Mouse (Mus musculus): ENCODE results near the gene Adam12. TPM values are rescaled to one million over a fixed set of nuclear protein-coding genes. Genes with fewer than 3 reads are reported as not detected.

Adam12 gene
- total and polyA plus RNA-seq, 3 experiments: 0.57 to 0.80 (median 0.66) TPM

GRCm38 (mm10) chr7:133976388-133977122 lies 255.4 kb downstream of the Adam12 start:
- no peak overlapping the region for H3K4me3 ChIP-seq
- no peak overlapping the region for H3K9ac ChIP-seq (ENCODE audit: low read depth, low read length)
- H3K27ac ChIP-seq: no peak overlapping the region
- no peak for TF ChIP-seq POLR2A (IDR thresholded peaks at IDR 0.05; ENCODE audit: insufficient read depth, low read depth, low read length)
- no peak for TF ChIP-seq EP300 (IDR thresholded peaks at IDR 0.05; ENCODE audit: insufficient read depth, low read depth, low read length)
- no peak for TF ChIP-seq CTCF (IDR thresholded peaks at IDR 0.05)
- H3K36me3 ChIP-seq (ENCODE audit: control insufficient read depth, insufficient read depth, low read length): no peaks in the 10 kb centered on the region
- WGBS: 43% methylated on average over 8 of the region's 8 CpGs
- H3K79me2 ChIP-seq (replicated peaks; ENCODE audit: control insufficient read depth, insufficient read depth, low read length): no peaks in the 10 kb centered on the region
- no peaks in the 10 kb centered on the region for H3K27me3 ChIP-seq (ENCODE audit: control insufficient read depth, insufficient read depth, low read length)
- intact Hi-C loops (cut with DNase I): no loop called here
- no peak for DNase-seq
- H3K4me1 ChIP-seq (ENCODE audit: control insufficient read depth, insufficient read depth, low read length): no peaks in the 10 kb centered on the region

- TF ChIP-seq EP300 (IDR thresholded peaks at IDR 0.05; ENCODE audit: insufficient read depth, low read depth, low read length) (no peak), POLR2A (IDR thresholded peaks at IDR 0.05; ENCODE audit: insufficient read depth, low read depth, low read length) (no peak)
- H3K4me3 ChIP-seq: no peak overlapping the region
These were observed 260.9 kb downstream of the Adam12 start for GRCm38 (mm10) chr7:133971086-133971485.

GRCm38 (mm10) chr7:133970407-133970806 lies 261.5 kb downstream of the Adam12 start:
- DNase-seq: no peak
- no peaks in the 10 kb centered on the region for H3K27me3 ChIP-seq (ENCODE audit: control insufficient read depth, insufficient read depth, low read length)
- no peak overlapping the region for H3K4me3 ChIP-seq
- H3K27ac ChIP-seq: no peak overlapping the region
- WGBS: 44% methylated on average over 5 of the region's 5 CpGs
- H3K9ac ChIP-seq (ENCODE audit: low read depth, low read length): no peak overlapping the region
- intact Hi-C loops (cut with DNase I): no loop called here
- H3K79me2 ChIP-seq (replicated peaks; ENCODE audit: control insufficient read depth, insufficient read depth, low read length): no peaks in the 10 kb centered on the region
- H3K36me3 ChIP-seq (ENCODE audit: control insufficient read depth, insufficient read depth, low read length): no peaks in the 10 kb centered on the region
- TF ChIP-seq EP300 (IDR thresholded peaks at IDR 0.05; ENCODE audit: insufficient read depth, low read depth, low read length): no peak
- TF ChIP-seq CTCF (IDR thresholded peaks at IDR 0.05): no peak
- no peak for TF ChIP-seq POLR2A (IDR thresholded peaks at IDR 0.05; ENCODE audit: insufficient read depth, low read depth, low read length)
- peaks cover 4% of the 10 kb centered on the region for H3K4me1 ChIP-seq (ENCODE audit: control insufficient read depth, insufficient read depth, low read length)

More at GRCm38 (mm10) chr7:133971086-133971485, 260.9 kb downstream of the Adam12 start:
- Histone ChIP-seq H3K27me3 (ENCODE audit: control insufficient read depth, insufficient read depth, low read length) (no peaks in the 10 kb centered on the region), H3K79me2 (replicated peaks; ENCODE audit: control insufficient read depth, insufficient read depth, low read length) (no peaks in the 10 kb centered on the region), H3K4me1 (ENCODE audit: control insufficient read depth, insufficient read depth, low read length) (peaks cover 4% of the 10 kb centered on the region), H3K36me3 (ENCODE audit: control insufficient read depth, insufficient read depth, low read length) (no peaks in the 10 kb centered on the region), H3K27ac (no peak overlapping the region; the same call in 1 of the 2 replicates), H3K9ac (ENCODE audit: low read depth, low read length) (no peak overlapping the region)
- intact Hi-C loops (cut with DNase I): no loop called here
- peak; percentile 28 to 55 for DNase-seq
- 62% methylated on average over 1 of the region's 1 CpGs for WGBS

GRCm38 (mm10) chr7:133967906-133968305 lies 264.0 kb downstream of the Adam12 start:
- no peaks in the 10 kb centered on the region for H3K27me3 ChIP-seq (ENCODE audit: control insufficient read depth, insufficient read depth, low read length)
- WGBS: 89% methylated on average over 5 of the region's 5 CpGs
- TF ChIP-seq CTCF (IDR thresholded peaks at IDR 0.05) (no peak), EP300 (IDR thresholded peaks at IDR 0.05; ENCODE audit: insufficient read depth, low read depth, low read length) (no peak), POLR2A (IDR thresholded peaks at IDR 0.05; ENCODE audit: insufficient read depth, low read depth, low read length) (no peak)
- no peak overlapping the region for H3K27ac ChIP-seq
- DNase-seq: no peak
- H3K36me3 ChIP-seq (ENCODE audit: control insufficient read depth, insufficient read depth, low read length): no peaks in the 10 kb centered on the region
- intact Hi-C loops (cut with DNase I): no loop called here
- H3K4me3 ChIP-seq: no peak overlapping the region
- no peaks in the 10 kb centered on the region for H3K79me2 ChIP-seq (replicated peaks; ENCODE audit: control insufficient read depth, insufficient read depth, low read length)
- no peak overlapping the region for H3K9ac ChIP-seq (ENCODE audit: low read depth, low read length)
- H3K4me1 ChIP-seq (ENCODE audit: control insufficient read depth, insufficient read depth, low read length): peaks cover 4% of the 10 kb centered on the region

- H3K9ac ChIP-seq (ENCODE audit: low read depth, low read length): no peak overlapping the region
- WGBS: 61% methylated on average over 8 of the region's 8 CpGs
- DNase-seq: no peak
- no peak overlapping the region for H3K4me3 ChIP-seq
- H3K27ac ChIP-seq: no peak overlapping the region
- no peaks in the 10 kb centered on the region for H3K4me1 ChIP-seq (ENCODE audit: control insufficient read depth, insufficient read depth, low read length)
- no peaks in the 10 kb centered on the region for H3K36me3 ChIP-seq (ENCODE audit: control insufficient read depth, insufficient read depth, low read length)
- intact Hi-C loops (cut with DNase I): no loop called here
- no peaks in the 10 kb centered on the region for H3K79me2 ChIP-seq (replicated peaks; ENCODE audit: control insufficient read depth, insufficient read depth, low read length)
- TF ChIP-seq CTCF (IDR thresholded peaks at IDR 0.05): no peak
- no peak for TF ChIP-seq POLR2A (IDR thresholded peaks at IDR 0.05; ENCODE audit: insufficient read depth, low read depth, low read length)
- no peak for TF ChIP-seq EP300 (IDR thresholded peaks at IDR 0.05; ENCODE audit: insufficient read depth, low read depth, low read length)
- H3K27me3 ChIP-seq (ENCODE audit: control insufficient read depth, insufficient read depth, low read length): no peaks in the 10 kb centered on the region
These were observed 268.4 kb downstream of the Adam12 start for GRCm38 (mm10) chr7:133963501-133963900.

- WGBS: 59% methylated on average over 4 of the region's 4 CpGs
- Histone ChIP-seq H3K4me1 (ENCODE audit: control insufficient read depth, insufficient read depth, low read length) (no peaks in the 10 kb centered on the region), H3K9ac (ENCODE audit: low read depth, low read length) (no peak overlapping the region), H3K36me3 (ENCODE audit: control insufficient read depth, insufficient read depth, low read length) (no peaks in the 10 kb centered on the region), H3K79me2 (replicated peaks; ENCODE audit: control insufficient read depth, insufficient read depth, low read length) (no peaks in the 10 kb centered on the region), H3K27me3 (ENCODE audit: control insufficient read depth, insufficient read depth, low read length) (no peaks in the 10 kb centered on the region), H3K4me3 (no peak overlapping the region), H3K27ac (no peak overlapping the region)
- TF ChIP-seq EP300 (IDR thresholded peaks at IDR 0.05; ENCODE audit: insufficient read depth, low read depth, low read length): no peak
- peak; percentile 62 for TF ChIP-seq CTCF (IDR thresholded peaks at IDR 0.05)
- peak in 1 of 2 experiments; percentile 8 for DNase-seq
- intact Hi-C loops (cut with DNase I): loop anchor here (2.0 kb wide), 1 partner anchor 264 kb away; no protein-coding TSS in a partner anchor
These were observed 272.7 kb downstream of the Adam12 start for GRCm38 (mm10) chr7:133959200-133959599.

All from heart, adult 2 months (tissue).